Mouse (Mus musculus) testis, postnatal 14 days (tissue): Measurements from ENCODE around the gene Zc3h14.

Source experiments
- DNase-seq: peaks from one replicate; pipeline ENCODE4 v3.0.0; 2021; ENCODE audit warnings: low spot score

The Zc3h14 gene

DNA sequence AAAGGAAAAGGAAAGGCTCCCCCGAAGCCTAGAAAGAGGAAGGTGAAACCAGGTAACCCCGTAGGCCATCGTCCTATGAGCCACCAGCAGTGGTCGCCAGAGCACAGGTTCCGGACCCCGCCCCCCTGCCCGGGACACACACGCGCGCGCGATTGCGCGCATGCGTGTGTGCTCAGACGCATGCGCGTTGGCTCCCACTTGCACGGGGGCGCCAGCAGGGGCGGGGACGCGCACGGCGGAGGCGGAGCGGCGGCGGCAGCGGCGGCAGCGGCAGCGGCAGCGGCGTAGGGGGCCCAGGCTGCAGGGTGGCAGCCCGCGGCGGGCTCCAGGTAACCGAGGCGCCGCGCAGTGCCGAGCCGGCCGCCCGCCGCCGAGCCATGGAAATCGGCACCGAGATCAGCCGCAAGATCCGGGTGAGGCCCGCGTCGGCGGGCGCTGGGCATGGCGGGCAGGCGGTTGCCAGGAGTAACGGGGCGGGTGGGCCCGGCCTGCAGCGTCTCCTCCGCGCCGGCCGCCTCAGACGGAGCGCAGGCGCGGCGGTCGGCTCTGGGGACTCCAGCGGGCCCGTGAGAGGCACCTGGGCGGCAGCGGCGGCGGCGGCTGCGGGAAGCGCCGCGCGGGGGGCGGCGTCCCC is at the start of gene Zc3h14:
Zc3h14 (plus strand) TSS at position 219 of the 634 bp plus-strand sequence.
- DNase-seq = peak; percentile 92

DNA sequence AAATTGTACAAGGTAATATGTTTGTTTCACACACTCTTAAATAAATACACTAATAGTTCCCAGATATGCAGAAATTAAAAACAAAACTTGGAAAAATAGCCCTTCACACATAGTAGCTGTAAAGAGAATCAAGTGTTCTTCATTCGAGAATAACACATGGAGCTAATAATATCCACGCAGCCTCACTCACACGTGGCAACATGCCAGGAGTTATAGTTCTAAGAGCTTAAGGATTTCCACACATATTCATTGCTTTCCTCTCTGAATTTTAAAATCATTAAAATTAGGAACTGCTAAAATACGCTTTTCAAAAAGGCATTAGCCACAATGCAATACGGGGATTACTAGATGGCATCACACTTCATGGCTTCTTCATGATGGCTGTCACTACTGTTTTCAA is 49.6 kb upstream of the Zc3h14 start:
- DNase-seq = no peak

- DNase-seq = no peak
Measured at GRCm38 (mm10) chr12:98701564-98701963, 45.2 kb upstream of the Zc3h14 start.

- DNase-seq = no peak
Measured at GRCm38 (mm10) chr12:98703554-98703953, 43.2 kb upstream of the Zc3h14 start.

DNA sequence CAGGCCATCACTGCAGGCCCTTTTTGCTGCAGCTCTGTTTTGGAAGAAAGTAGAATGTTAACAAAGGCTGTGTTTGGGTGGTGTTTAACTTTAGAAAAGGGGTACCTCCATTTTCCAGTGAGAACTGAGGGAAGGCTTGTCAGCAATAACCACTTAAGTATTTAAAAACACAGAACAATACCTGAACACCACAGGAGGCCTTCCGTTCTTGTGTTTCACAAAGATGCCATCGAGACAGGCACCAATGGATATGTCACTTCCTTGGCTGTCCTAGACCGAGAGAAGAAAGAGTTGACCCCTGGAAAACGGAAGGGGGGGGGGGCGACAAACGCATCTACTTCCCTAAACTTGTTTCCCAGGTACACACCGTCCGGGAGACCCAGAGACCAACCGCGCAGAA is 42.8 kb upstream of the Zc3h14 start:
- no peak for DNase-seq

GRCm38 (mm10) chr12:98712819-98713218 is 33.9 kb upstream of the Zc3h14 start:
- no peak for DNase-seq

DNA sequence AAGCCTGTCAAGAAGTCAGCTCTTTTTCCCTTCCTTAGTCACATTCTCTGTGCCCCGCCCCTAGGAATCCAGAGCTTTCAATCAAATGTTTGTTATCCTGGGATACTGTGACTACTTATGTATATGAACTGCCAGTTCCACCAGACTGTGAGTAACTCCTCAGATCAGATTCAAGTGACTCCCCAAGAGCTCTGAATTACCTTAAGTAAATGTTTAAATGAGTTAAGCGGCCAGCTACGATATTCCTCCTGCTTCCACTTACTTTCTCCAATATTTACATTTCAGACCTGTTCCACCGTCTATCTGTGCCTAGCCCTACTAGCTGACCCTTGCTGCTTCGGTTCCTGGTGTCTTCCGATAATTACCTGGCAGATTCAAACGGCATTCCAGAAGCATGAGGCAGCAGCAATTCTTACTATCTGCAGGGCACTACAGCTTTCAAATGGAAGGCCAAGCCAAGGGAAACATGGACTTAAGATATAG is 33.1 kb upstream of the Zc3h14 start:
- DNase-seq = no peak

- no peak for DNase-seq
Measured at GRCm38 (mm10) chr12:98714757-98715156, 32.0 kb upstream of the Zc3h14 start.

GRCm38 (mm10) chr12:98716142-98716541 is 30.6 kb upstream of the Zc3h14 start:
- no peak for DNase-seq

DNA sequence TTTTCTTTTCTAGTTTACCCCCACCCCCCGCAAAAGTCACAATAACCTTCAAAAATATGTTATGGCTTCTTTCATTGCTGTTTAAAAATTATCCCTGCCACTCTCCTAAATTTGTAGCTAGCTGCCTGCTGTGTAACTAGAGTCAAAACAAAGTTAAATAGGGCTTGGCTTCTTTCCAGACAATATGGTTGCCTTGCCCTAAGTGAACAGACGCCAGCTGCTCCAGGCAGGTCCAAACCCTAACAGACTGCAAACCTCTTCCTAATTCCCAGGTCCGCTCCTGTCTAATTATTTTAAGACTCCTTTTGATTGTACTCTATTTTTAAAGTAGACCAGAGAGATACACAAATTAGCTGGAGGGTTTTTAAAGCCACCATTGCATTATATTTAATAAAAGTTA is 26.1 kb upstream of the Zc3h14 start:
- DNase-seq = no peak

- no peak for DNase-seq
Measured at GRCm38 (mm10) chr12:98721030-98721429, 25.7 kb upstream of the Zc3h14 start.

DNA sequence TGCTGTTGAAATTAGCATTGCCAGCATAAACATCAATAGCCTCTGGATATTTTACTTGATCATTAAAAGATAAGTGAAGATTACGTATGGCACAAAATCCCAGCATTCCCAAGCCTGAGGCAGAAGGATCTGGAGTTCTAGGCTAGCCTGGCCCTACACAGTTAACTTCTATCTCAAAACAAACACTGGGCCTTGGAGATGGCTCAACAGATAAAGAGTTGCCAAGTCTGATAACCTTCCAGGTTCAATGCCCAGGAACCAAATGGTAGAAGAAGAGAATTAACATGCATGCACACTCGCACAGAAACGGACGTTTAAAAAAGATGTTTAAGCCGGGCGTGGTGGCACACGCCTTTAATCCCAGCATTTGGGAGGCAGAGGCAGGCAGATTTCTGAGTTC is 22.5 kb upstream of the Zc3h14 start:
- no peak for DNase-seq

GRCm38 (mm10) chr12:98724976-98725375 is 21.8 kb upstream of the Zc3h14 start:
- DNase-seq = no peak

GRCm38 (mm10) chr12:98726078-98726477 is 20.7 kb upstream of the Zc3h14 start:
- no peak for DNase-seq

DNA sequence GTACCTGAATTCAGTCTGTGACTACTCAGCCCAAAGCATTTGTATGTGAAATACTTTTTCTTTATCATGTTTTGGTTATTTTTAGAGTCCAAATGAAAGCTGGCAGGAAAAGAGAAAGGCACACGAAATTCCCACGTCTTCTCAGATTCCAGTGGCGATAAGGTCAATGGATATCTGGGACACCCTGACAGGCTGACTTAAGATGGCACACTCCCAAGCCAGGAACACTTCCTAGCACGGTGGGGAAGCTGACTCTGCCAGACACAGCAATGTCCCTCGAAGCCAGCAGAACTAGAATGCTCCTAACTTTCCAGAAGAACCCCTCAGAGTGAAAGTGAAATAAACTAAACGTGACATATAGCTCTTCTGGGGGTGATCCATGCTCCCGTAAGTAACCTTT is 19.6 kb upstream of the Zc3h14 start:
- no peak for DNase-seq

- DNase-seq = no peak
Measured at GRCm38 (mm10) chr12:98730682-98731081, 16.1 kb upstream of the Zc3h14 start.

- no peak for DNase-seq
Measured at GRCm38 (mm10) chr12:98733165-98733564, 13.6 kb upstream of the Zc3h14 start.

DNA sequence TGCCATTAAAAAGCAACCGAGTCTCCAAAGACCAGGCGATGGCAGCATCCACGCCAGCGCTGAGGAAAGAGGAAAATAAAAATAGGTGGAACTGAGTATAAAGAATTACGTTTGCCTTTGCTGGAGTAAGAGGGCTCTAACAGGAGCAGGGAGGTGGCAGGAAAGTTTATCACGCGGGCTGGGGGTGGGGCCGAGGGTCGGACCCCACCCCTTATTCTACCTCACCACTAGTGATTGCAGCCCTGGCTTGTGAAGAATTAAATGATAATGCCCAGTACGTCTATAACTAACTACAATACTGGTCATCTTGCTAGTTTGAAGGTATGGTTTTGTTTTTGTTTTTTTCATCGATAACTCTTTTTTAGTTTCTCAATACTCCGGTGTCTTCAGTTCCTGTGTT is 13.0 kb upstream of the Zc3h14 start:
- DNase-seq = no peak

- peak; percentile 87 for DNase-seq
Measured at GRCm38 (mm10) chr12:98734246-98734879, 12.4 kb upstream of the Zc3h14 start.

GRCm38 (mm10) chr12:98734880-98735801 is 11.6 kb upstream of the Zc3h14 start:
- peak; percentile 21 for DNase-seq

DNA sequence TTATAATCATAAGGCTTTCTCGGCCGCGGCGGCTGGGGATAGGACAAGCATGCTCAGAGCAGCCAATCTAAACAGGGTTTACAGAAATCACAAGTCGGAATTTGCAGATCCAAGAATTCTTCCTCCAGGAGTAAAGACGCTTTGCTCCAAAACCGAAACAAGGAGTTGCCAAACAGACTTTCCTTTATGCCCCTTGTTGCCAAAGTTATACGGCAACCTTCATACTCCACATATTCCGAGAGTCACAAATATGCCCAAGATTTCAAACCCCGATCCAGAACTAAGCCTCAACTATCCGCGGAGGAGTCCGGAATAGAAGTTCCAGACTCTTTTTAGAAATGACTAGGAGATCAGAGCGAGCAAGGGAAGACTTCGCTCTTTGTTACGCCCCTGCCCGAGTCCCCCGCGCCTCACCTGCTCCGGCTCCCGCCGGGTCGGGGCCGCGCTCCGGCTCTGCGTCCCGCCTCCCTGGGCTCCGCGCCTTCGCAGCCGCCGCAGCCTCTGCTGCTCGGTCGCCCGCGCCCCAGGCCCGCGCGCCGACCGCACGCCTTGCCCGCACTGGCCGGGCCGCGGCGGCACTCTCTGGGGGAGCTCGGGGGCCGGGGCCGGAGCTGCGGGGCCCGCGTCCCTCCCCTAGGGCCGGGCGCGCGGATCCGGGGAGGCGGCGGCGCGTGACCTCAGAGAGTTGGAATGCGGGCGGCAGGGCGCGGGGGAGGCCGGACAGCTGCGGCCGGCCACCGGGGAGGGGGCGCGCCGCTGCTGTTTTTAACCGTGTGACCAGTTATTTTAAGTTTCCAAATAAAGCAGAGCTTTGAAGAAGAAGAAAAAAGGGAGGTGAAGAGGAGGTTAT is 9.6 kb upstream of the Zc3h14 start, which contains the start of gene Ptpn21:
Ptpn21 (minus strand) TSS at position 455 of the 850 bp plus-strand sequence.
- peak; percentile 53 for DNase-seq
